Mouse (Mus musculus) kidney, adult 2 months (tissue): ENCODE measurements at regions not wholly inside any gene's neighbourhood (a gene's known extent, or its start where the extent isn't known, plus 50 kb on each side); places are given as distances from the start of the nearest gene placed in this dataset.

Experiments used
- DNase-seq: peaks from one replicate; pipeline ENCODE4 v3.0.0; 2021
- H3K27ac ChIP-seq: fragments of 200-500 bp; 2 replicates; pipeline ENCODE4 v1.5.1; 2012; ENCODE audit warnings: low read depth, low read length, control low read depth, inconsistent platforms; ENCODE audit not compliant: insufficient read depth
- H3K27me3 ChIP-seq: fragments of 200-500 bp; replicated peaks from 2 replicates; pipeline ENCODE4 v1.6.1; 2012; ENCODE audit warnings: mild to moderate bottlenecking, moderate library complexity, low read length, inconsistent platforms; ENCODE audit not compliant: control insufficient read depth, insufficient read depth
- H3K36me3 ChIP-seq: fragments of 200-500 bp; 2 replicates; pipeline ENCODE4 v1.6.1; 2012; ENCODE audit warnings: mild to moderate bottlenecking, moderate library complexity, low read length, inconsistent platforms; ENCODE audit not compliant: control insufficient read depth, insufficient read depth
- H3K4me1 ChIP-seq: fragments of 200-500 bp; 2 replicates; pipeline ENCODE4 v1.6.1; 2011; ENCODE audit warnings: low read length; ENCODE audit not compliant: control insufficient read depth, insufficient read depth
- H3K4me3 ChIP-seq: fragments of 200-500 bp; 2 replicates; pipeline ENCODE4 v1.5.1; 2011; ENCODE audit warnings: mild to moderate bottlenecking, low read depth, low read length, control low read depth; ENCODE audit not compliant: insufficient read depth
- CTCF ChIP-seq: fragments of 200-500 bp; conservative IDR thresholded peaks from 2 replicates; pipeline ENCODE4 v1.5.1; 2011; ENCODE audit warnings: low read depth, mild to moderate bottlenecking, control low read depth, low read length, moderate library complexity, mixed read lengths; ENCODE audit not compliant: insufficient read depth, insufficient read length
- POLR2A ChIP-seq: fragments of 200-500 bp; IDR thresholded peaks from one replicate; pipeline ENCODE4 v1.6.1; 2011; ENCODE audit warnings: low read depth, low read length, control low read depth
- WGBS: fragments of 180-500 bp; shearing (Covaris S2); methylation state at CpG from one replicate; pipeline ENCODE4 v1.1.7; 2018; 5-methylcytosine and 5-hydroxymethylcytosine counted together

- Histone ChIP-seq H3K27ac (no peak overlapping the region), H3K4me3 (no peak overlapping the region), H3K27me3 (no peaks in the 10 kb centered on the region), H3K36me3 (no peaks in the 10 kb centered on the region), H3K4me1 (no peaks in the 10 kb centered on the region)
- DNase-seq, result peak; percentile 16
- no peak for TF ChIP-seq POLR2A
- TF ChIP-seq CTCF, result no peak
- WGBS, result 36% methylated on average over 3 of the region's 3 CpGs
These were observed 168.5 kb downstream of the Icos start for GRCm38 (mm10) chr1:61146222-61146723.

GRCm38 (mm10) chr1:61151742-61152141, 174.0 kb downstream of the Icos start:
- no peak for DNase-seq
- Histone ChIP-seq H3K4me1 (no peaks in the 10 kb centered on the region), H3K27me3 (no peaks in the 10 kb centered on the region), H3K4me3 (no peak overlapping the region), H3K27ac (no peak overlapping the region), H3K36me3 (no peaks in the 10 kb centered on the region)
- TF ChIP-seq CTCF, result no peak
- WGBS, result 54% methylated on average over 2 of the region's 2 CpGs

DNA sequence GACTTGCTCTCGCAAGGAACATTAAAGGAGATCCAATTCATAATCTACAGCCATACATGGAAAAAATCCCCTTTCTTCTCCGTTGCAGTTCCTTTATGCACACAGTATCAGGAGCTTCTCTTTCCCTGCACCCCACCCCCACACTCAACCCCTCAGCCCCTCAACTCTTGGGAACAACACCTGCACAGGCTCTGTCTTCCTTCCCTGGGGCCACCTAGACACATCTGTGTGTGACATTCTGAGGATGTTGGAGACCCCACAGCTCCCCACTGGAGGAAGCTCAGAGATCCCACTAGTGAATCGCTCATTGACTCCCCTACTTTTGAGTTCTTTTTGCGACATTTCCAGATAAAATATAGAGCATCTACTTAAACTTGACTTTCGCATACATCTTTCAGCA, 174.4 kb downstream of the Icos start:
- Histone ChIP-seq H3K27ac (no peak overlapping the region), H3K4me1 (no peaks in the 10 kb centered on the region), H3K4me3 (no peak overlapping the region), H3K36me3 (no peaks in the 10 kb centered on the region), H3K27me3 (no peaks in the 10 kb centered on the region)
- no peak for DNase-seq
- TF ChIP-seq CTCF (no peak), POLR2A (no peak)
- WGBS, result 78% methylated on average over 5 of the region's 5 CpGs

DNA sequence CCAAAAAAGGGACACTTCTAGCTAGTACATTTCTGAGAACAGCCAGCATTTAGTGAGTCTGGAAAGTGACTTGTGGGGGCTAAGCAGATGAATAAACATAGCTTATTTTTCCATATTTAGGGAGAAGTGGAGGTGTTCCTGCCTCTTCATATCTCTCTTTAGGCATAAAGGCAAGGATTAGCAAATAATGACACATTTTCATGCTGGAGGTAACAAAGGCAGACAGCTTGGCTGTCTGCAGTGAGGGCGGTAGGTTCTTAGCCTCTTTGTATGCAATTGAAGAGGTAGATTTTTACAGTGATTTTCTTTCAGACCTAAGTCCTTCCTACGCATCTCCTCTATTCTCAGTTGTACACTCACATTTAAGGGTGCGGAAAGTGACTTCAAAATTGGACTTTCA, 176.5 kb downstream of the Icos start:
- Histone ChIP-seq H3K4me3 (no peak overlapping the region), H3K27me3 (no peaks in the 10 kb centered on the region), H3K27ac (no peak overlapping the region), H3K4me1 (no peaks in the 10 kb centered on the region), H3K36me3 (no peaks in the 10 kb centered on the region)
- TF ChIP-seq POLR2A, result no peak
- TF ChIP-seq CTCF, result no peak
- no peak for DNase-seq
- 98% methylated on average over 3 of the region's 3 CpGs for WGBS

DNA sequence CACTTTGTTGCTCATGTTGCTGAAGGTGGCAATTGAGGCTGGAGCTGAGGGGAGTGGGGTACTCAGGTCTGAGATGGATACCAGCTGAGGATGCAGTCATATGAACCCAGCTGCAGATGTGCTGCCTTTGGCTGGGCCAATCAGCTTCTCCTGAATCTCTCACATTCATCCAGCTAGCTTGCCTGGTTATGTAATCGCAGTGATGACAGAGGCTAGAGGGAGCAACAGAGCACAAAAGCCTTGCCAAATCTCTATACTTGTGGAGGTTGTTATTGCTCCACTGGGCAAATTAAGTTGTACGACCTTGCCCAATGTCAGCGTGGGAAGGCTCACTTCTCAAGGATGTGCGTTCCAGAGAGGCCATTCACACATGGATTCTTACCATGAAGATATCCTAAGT, 179.5 kb downstream of the Icos start:
- 72% methylated on average over 4 of the region's 4 CpGs for WGBS
- Histone ChIP-seq H3K4me3 (no peak overlapping the region), H3K36me3 (no peaks in the 10 kb centered on the region), H3K27ac (no peak overlapping the region), H3K27me3 (no peaks in the 10 kb centered on the region), H3K4me1 (no peaks in the 10 kb centered on the region)
- TF ChIP-seq POLR2A (no peak), CTCF (no peak)
- no peak for DNase-seq

- no peaks in the 10 kb centered on the region for H3K27me3 ChIP-seq
- H3K4me1 ChIP-seq, result no peaks in the 10 kb centered on the region
- 88% methylated on average over 3 of the region's 3 CpGs for WGBS
- H3K27ac ChIP-seq, result no peak overlapping the region
- TF ChIP-seq POLR2A (no peak), CTCF (no peak)
- H3K36me3 ChIP-seq, result no peaks in the 10 kb centered on the region
- no peak for DNase-seq
- no peak overlapping the region for H3K4me3 ChIP-seq
These were observed 182.8 kb downstream of the Icos start for GRCm38 (mm10) chr1:61160505-61160904.

DNA sequence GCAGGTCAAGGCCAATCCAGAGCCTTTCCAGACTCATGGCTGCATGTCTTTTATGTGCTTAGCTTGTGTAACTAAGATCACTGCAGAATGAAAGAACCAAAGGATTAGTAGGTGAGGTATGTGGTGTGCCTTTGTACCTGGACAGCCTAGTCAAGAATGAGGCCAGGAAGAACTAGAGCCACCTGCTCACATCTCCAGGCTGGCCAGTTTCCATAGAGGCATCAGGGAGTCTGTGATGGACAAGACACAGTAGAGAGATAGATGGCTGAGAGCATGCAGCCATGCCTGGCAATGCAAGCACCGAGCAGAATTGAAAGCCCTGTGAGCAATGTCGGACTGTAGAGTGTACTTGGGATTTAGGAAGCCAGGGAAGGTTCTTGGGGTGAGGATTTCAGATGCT, 186.5 kb downstream of the Icos start:
- no peak for DNase-seq
- no peak overlapping the region for H3K4me3 ChIP-seq
- H3K27ac ChIP-seq, result no peak overlapping the region
- 92% methylated on average over 2 of the region's 2 CpGs for WGBS
- TF ChIP-seq CTCF, result no peak
- TF ChIP-seq POLR2A, result no peak
- H3K36me3 ChIP-seq, result no peaks in the 10 kb centered on the region
- no peaks in the 10 kb centered on the region for H3K4me1 ChIP-seq
- H3K27me3 ChIP-seq, result no peaks in the 10 kb centered on the region

DNA sequence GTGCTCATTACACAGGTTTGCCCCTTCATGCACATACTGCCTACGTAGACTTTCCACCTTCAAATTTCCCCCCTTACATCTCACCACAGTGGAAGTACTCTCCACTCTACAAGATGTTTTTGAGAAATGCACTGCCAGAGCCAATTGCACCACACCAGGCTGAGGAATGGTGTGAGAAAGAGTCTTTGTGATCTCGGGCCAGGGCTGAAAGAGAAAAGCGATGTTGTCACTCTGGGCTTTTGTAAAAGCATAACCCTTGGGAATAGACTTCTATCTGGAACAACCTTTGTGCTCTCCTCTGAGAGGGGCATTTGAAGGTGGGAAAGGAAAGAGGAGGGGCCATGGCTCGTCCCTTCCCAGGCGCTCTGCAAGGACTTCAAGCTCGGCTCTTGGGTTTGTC, 194.2 kb downstream of the Icos start:
- no peaks in the 10 kb centered on the region for H3K4me1 ChIP-seq

More for the DNA sequence above, 194.2 kb downstream of the Icos start:
- no peaks in the 10 kb centered on the region for H3K36me3 ChIP-seq
- H3K4me3 ChIP-seq, result no peak overlapping the region
- no peak overlapping the region for H3K27ac ChIP-seq
- TF ChIP-seq CTCF, result no peak
- TF ChIP-seq POLR2A, result no peak
- H3K27me3 ChIP-seq, result no peaks in the 10 kb centered on the region
- no peak for DNase-seq
- WGBS, result 65% methylated on average over 6 of the region's 6 CpGs
